Mouse (Mus musculus) large intestine, adult 2 months (tissue): ENCODE data around the gene Igtp. TPM values are rescaled to one million over a fixed set of nuclear protein-coding genes. Genes with fewer than 3 reads are reported as not detected.
"Not testable (repeated sequence)": the region's sequence is repeated elsewhere in the genome, so short reads cannot be mapped to it uniquely, and the experiment has no call there.

Experiments used
- DNase-seq: peaks from one replicate; pipeline ENCODE4 v3.0.0-alpha.2; 2012; ENCODE audit warnings: low read depth, low spot score
- WGBS: fragments of 180-500 bp; shearing (Covaris S2); methylation state at CpG from one replicate; pipeline ENCODE4 v1.1.7; 2018; 5-methylcytosine and 5-hydroxymethylcytosine counted together
- polyA plus RNA-seq: library from polyadenylated mRNA; depleted of rRNA; stranded (reverse); fragments of >200 nt; gene quantifications from 2 replicates; pipeline ENCODE4 v1.2.3, GENCODE M21; 2012

The Igtp gene
- polyA plus RNA-seq, 1 experiment = 41.9 TPM

- no peak for DNase-seq
Observed at GRCm38 (mm10) chr11:58211062-58211681, 11.8 kb downstream of the Igtp start.

GRCm38 (mm10) chr11:58211682-58212067, 12.3 kb downstream of the Igtp start:
- WGBS = 56% methylated on average over 2 of the region's 2 CpGs
- DNase-seq = no peak

More at GRCm38 (mm10) chr11:58211062-58211681, 11.8 kb downstream of the Igtp start:
- WGBS = 18% methylated on average over 9 of the region's 9 CpGs

GRCm38 (mm10) chr11:58213673-58214342, 14.5 kb downstream of the Igtp start:
- WGBS = 89% methylated on average over 7 of the region's 7 CpGs
- no peak for DNase-seq

GRCm38 (mm10) chr11:58214391-58215048, 15.2 kb downstream of the Igtp start:
- peak; percentile 81 for DNase-seq
- 16% methylated on average over 17 of the region's 17 CpGs for WGBS

GRCm38 (mm10) chr11:58215049-58215430, 15.7 kb downstream of the Igtp start:
- DNase-seq = not testable (repeated sequence)
- WGBS = 0% methylated on average over 2 of the region's 3 CpGs

- no peak for DNase-seq
- 48% methylated on average over 5 of the region's 5 CpGs for WGBS
Observed at GRCm38 (mm10) chr11:58215814-58216213, 16.5 kb downstream of the Igtp start.

- no peak for DNase-seq
- 71% methylated on average over 6 of the region's 6 CpGs for WGBS
Observed at GRCm38 (mm10) chr11:58216823-58217222, 17.5 kb downstream of the Igtp start.

GRCm38 (mm10) chr11:58223751-58224150, 24.4 kb downstream of the Igtp start:
- 15% methylated on average over 4 of the region's 4 CpGs for WGBS
- no peak for DNase-seq

GRCm38 (mm10) chr11:58224313-58224712, 25.0 kb downstream of the Igtp start:
- DNase-seq = no peak
- 13% methylated on average over 7 of the region's 7 CpGs for WGBS

- 56% methylated on average over 2 of the region's 2 CpGs for WGBS
- not testable (repeated sequence) for DNase-seq
Observed at GRCm38 (mm10) chr11:58224872-58225271, 25.5 kb downstream of the Igtp start.

- DNase-seq = no peak
- 8% methylated on average over 5 of the region's 5 CpGs for WGBS
Observed at GRCm38 (mm10) chr11:58225655-58226054, 26.3 kb downstream of the Igtp start.

- no peak for DNase-seq
Observed at GRCm38 (mm10) chr11:58226425-58226824, 27.1 kb downstream of the Igtp start.

- not testable (repeated sequence) for DNase-seq
- WGBS = 80% methylated on average over 2 of the region's 2 CpGs
Observed at GRCm38 (mm10) chr11:58228021-58228420, 28.7 kb downstream of the Igtp start.

GRCm38 (mm10) chr11:58230396-58230910, 31.1 kb downstream of the Igtp start:
- WGBS = 68% methylated on average over 16 of the region's 16 CpGs
- DNase-seq = no peak

GRCm38 (mm10) chr11:58231156-58231555, 31.8 kb downstream of the Igtp start:
- 89% methylated on average over 8 of the region's 8 CpGs for WGBS

GRCm38 (mm10) chr11:58234551-58234950, 35.2 kb downstream of the Igtp start:
- WGBS = 68% methylated on average over 3 of the region's 3 CpGs
- not testable (repeated sequence) for DNase-seq

More at GRCm38 (mm10) chr11:58231156-58231555, 31.8 kb downstream of the Igtp start:
- no peak for DNase-seq

GRCm38 (mm10) chr11:58235152-58235551, 35.8 kb downstream of the Igtp start:
- WGBS = 29% methylated on average over 6 of the region's 6 CpGs
- DNase-seq = no peak

- peak; percentile 75 for DNase-seq
- WGBS = 4% methylated on average over 37 of the region's 37 CpGs
Observed at GRCm38 (mm10) chr11:58238840-58239791, 39.8 kb downstream of the Igtp start.

- WGBS = 28% methylated on average over 4 of the region's 4 CpGs
- DNase-seq = no peak
Observed at GRCm38 (mm10) chr11:58247294-58247693, 47.9 kb downstream of the Igtp start.
